Mouse (Mus musculus): ENCODE measurements around the gene Phospho1. TPM values are rescaled to one million over a fixed set of nuclear protein-coding genes. Genes with fewer than 3 reads are reported as not detected.

Phospho1 gene
- polyA plus RNA-seq, 1 experiment from 2014 or later: 4.6 TPM

DNA sequence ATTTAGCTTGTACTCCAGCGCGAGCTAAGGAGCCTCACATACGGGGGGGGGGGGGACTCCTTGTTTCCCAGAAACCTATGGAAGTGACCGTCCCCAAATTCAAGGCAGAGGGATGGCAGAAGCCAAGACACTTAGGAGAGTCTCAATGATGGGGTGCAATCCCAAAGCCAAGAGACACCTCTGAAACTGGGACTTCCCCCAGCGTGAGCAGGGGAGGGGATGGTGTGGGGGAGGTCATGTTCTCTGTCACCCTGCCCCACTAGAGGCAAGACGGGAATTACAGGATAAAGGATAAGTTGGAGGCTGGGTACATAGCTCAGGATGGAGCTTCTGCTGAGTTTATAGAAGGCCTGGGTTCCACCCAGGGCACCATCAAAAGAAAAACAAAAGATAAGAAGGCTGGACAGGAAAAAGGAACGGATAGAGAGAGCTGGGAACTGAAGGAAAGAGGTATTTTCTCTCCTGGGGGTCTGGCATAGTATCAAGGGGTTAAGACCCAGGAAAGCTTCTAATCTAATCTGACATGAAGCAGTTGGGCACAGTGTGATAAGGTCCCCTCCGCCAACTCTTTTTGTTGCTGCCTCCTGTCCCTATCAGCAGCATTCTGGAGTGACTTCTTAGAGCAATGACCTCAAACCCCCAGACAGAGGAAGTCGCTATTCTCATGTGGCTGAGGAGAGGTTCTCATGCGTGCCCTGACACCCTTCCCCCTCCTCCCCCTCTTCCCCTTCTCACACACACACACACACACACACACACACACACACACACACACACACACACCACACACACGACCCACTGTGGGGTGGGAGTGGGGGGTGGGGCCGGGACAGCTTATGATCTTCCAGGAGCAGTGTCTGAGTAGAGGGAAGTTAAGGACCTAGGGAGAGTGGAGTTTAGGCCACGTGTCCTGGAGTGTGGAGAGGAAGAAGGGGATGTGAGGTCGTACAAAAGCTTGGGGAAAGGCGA, 10.7 kb downstream of the Phospho1 start:
- peaks cover 48% of the 10 kb centered on the region for H3K4me1 ChIP-seq
- H3K27me3 ChIP-seq: peaks cover 75% of the 10 kb centered on the region
- WGBS: 14% methylated on average over 15 of the region's 15 CpGs
- no peak overlapping the region for H3K4me3 ChIP-seq
- H3K27ac ChIP-seq: no peak overlapping the region
- no peak overlapping the region for H3K9ac ChIP-seq
- H3K9me3 ChIP-seq: no peaks in the 10 kb centered on the region
- H3K36me3 ChIP-seq: no peaks in the 10 kb centered on the region
- H3K4me2 ChIP-seq: no peak overlapping the region
- no peak for ATAC-seq (ENCODE audit: insufficient number of reproducible peaks, insufficient read depth, low FRiP score, low TSS enrichment, low read depth)

DNA sequence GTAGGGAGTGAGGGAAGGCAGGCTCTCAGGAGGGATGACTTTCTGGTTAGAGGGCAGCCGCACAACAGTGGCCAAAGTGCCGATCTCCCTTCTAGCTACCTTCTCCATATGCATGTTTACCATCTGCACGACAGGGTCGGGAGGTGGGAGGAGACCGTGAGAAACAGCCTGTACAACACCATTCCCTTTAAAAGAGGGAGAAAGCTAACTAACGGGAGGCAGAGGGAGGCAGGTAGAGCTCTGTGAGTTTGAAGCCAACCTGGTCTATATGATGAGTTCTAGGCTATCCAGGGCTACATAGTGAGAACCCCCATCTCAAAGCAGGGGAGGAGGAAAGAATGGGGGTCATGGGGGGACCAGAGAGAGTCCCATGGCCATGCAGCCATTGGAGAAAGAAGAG, 11.5 kb downstream of the Phospho1 start:
- Histone ChIP-seq H3K4me2 (no peak overlapping the region), H3K4me3 (no peak overlapping the region), H3K9ac (no peak overlapping the region), H3K9me3 (no peaks in the 10 kb centered on the region), H3K27me3 (peaks cover 70% of the 10 kb centered on the region), H3K27ac (no peak overlapping the region), H3K4me1 (peaks cover 40% of the 10 kb centered on the region), H3K36me3 (no peaks in the 10 kb centered on the region)
- WGBS: 51% methylated on average over 6 of the region's 6 CpGs
- no peak for ATAC-seq (ENCODE audit: insufficient number of reproducible peaks, insufficient read depth, low FRiP score, low TSS enrichment, low read depth)

DNA sequence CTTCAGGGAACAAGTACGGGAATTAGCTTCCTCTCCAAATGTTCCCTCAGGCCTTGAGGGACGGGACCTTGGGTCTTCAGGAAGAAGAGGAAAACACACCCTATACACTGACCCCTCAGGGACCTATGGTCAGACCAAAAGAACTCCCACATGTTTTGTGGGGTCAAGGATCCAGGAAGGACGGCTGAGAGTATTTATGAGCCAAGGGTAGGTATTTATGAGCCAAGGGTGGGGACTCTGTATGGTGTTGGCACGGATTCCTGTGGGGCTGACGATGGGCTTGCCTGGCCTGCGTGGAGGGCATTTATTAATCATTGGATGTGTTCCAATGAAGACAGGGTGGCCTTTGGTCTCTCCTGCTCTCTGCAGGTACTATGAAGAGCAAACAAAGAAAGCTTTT, 12.1 kb downstream of the Phospho1 start:
- no peaks in the 10 kb centered on the region for H3K36me3 ChIP-seq
- 55% methylated on average over 6 of the region's 6 CpGs for WGBS

DNA sequence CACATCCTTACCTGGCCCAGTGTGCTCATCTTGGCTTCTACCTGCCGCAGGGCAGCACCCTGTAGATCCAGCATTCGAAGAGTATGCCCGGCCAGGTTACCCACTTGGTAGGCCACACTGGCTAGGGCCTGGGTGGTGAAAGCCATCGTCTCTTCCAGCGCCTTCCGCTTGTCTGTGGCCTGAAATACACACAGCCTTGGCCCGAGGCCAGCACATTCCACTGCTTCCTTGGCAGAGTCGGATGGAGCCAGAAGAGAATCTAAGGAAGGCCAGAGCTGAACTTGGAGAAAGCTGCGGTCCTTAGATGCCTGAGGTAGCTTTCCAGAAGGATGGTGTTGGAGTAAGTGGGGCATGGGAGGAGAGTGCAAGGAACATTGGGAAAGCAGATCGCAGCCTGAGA, 12.8 kb downstream of the Phospho1 start, which contains the start of gene Gngt2:
Gngt2 (plus strand) TSS at position 158 of the 400 bp plus-strand sequence.
- WGBS: 51% methylated on average over 10 of the region's 10 CpGs
- H3K27me3 ChIP-seq: peaks cover 70% of the 10 kb centered on the region

More for the DNA sequence above, 12.1 kb downstream of the Phospho1 start:
- peaks cover 34% of the 10 kb centered on the region for H3K4me1 ChIP-seq
- no peak overlapping the region for H3K27ac ChIP-seq
- no peak overlapping the region for H3K4me2 ChIP-seq
- no peak overlapping the region for H3K4me3 ChIP-seq
- ATAC-seq (ENCODE audit: insufficient number of reproducible peaks, insufficient read depth, low FRiP score, low TSS enrichment, low read depth): no peak
- H3K9ac ChIP-seq: no peak overlapping the region
- no peaks in the 10 kb centered on the region for H3K9me3 ChIP-seq
- peaks cover 70% of the 10 kb centered on the region for H3K27me3 ChIP-seq

DNA sequence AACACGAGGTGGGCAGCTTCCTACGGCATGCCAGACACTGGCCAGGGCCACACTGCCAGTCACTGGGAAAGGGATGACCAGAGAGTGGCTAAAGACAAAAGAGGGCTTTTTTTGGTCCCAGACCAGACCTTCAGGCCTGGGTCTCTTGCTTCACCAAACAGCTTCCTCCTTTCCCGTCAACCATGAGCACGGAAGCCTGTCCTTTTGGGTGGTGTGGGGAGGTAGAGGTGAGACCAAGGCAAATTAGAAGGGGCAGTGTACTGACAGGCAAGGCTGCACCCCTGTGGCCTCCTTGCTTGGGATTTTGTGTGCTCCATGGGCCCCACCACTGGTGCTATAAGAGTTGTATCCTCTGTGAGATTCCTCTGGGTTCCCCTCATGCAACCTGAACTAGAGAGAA, 14.3 kb downstream of the Phospho1 start:
- no peak overlapping the region for H3K27ac ChIP-seq
- H3K4me2 ChIP-seq: no peak overlapping the region
- no peaks in the 10 kb centered on the region for H3K9me3 ChIP-seq
- no peaks in the 10 kb centered on the region for H3K36me3 ChIP-seq
- no peak for ATAC-seq (ENCODE audit: insufficient number of reproducible peaks, insufficient read depth, low FRiP score, low TSS enrichment, low read depth)
- no peak overlapping the region for H3K9ac ChIP-seq
- peaks cover 61% of the 10 kb centered on the region for H3K27me3 ChIP-seq
- no peak overlapping the region for H3K4me3 ChIP-seq
- WGBS: 77% methylated on average over 4 of the region's 4 CpGs
- peaks cover 47% of the 10 kb centered on the region for H3K4me1 ChIP-seq

More for the DNA sequence above, 12.8 kb downstream of the Phospho1 start, which contains the start of gene Gngt2:
- Histone ChIP-seq H3K4me2 (no peak within 1 kb of the TSS; the same call in 1 of the 2 replicates), H3K4me3 (no peak within 1 kb of the TSS), H3K9ac (no peak within 1 kb of the TSS), H3K9me3 (no peaks in the 10 kb centered on the region), H3K36me3 (no peaks in the 10 kb centered on the region), H3K27ac (0 out of 2 replicates have a peak within 1 kb of the TSS, but pooled peaks have one; percentile 5), H3K4me1 (peaks cover 38% of the 10 kb centered on the region)
- ATAC-seq (ENCODE audit: insufficient number of reproducible peaks, insufficient read depth, low FRiP score, low TSS enrichment, low read depth): no peak

DNA sequence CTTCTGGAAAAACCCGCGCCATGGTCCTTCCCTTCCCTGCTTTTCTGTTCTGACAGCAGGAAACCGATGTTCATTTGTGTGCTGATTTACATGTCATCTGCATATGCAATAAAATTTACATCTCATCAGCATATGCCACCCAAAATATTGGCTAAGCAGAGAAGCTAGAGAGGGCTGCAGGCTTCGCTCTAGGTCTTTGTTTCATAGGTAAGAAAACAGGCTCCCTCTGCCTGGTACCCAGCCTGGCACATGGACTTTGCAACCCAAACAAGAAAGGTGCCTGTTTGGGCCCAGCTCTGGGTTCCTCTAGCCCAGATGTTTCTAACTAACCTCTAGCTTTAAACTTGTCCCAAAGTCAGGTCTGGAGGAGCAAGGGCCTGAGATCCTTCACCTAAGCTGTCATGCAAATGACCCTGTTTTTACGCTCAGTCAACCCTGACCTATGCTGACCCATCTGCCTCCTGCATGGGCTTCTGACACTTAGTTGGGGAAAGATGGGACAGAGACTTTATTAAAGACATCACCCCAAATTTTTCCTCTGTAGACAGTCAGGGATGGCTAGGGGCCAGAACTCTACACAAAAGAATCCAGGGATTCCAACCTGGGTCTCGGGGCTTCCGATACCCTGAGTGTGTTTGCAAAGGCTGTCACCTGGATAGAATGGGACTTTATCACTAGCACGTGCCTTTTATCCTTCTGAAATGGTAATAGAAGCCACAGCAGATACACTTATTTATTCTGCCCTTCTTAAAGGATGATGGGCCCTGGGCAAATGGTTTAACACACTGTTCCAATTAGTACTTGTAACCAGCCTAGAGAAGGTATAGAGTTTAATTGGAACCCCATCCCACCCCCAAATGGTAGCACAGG, 14.9 kb downstream of the Phospho1 start:
- H3K27me3 ChIP-seq: peaks cover 54% of the 10 kb centered on the region
- no peaks in the 10 kb centered on the region for H3K36me3 ChIP-seq
- H3K4me3 ChIP-seq: no peak overlapping the region
- ATAC-seq (ENCODE audit: insufficient number of reproducible peaks, insufficient read depth, low FRiP score, low TSS enrichment, low read depth): no peak
- no peak overlapping the region for H3K4me2 ChIP-seq
- WGBS: 71% methylated on average over 8 of the region's 8 CpGs
- H3K27ac ChIP-seq: no peak overlapping the region
- H3K9me3 ChIP-seq: no peaks in the 10 kb centered on the region
- peaks cover 42% of the 10 kb centered on the region for H3K4me1 ChIP-seq
- H3K9ac ChIP-seq: no peak overlapping the region

DNA sequence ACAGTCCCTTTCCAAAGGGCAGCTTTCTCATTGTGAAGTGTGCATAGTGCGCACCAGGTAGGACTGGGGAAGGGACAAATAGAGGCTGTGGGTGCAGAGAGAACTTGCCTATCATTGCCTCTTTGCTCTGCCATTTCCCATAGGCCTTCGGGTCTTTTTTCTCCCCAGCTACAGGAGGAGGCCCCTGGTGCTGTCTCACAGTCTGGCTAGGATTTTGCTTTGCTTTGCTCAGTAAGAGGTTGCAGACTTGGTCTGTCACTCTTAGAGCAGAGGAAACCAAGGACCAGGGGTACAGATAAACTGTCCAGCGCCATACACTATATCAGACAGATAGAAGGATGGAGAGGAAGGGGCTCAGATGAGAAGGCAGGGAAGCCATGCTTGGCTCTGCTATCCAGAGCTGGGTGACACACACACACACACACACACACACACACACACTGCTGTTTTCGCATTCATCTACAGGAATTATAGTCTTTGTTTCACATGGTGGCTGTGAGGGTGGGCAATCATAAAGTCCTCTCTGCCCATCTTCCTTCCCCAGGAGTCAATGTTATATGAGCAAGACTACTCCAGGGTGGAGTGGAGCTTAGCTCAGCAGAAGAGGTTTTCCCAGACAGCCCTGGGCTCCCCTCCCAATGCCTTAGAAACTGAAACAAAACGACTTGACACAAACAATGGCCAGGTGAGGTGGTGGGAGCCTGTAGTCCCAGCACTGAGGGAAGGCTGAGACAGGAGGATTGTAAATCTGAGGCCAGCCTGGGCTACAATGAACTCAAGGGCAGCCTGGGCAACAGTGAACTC, 16.6 kb downstream of the Phospho1 start:
- H3K9me3 ChIP-seq: no peaks in the 10 kb centered on the region
- no peak for ATAC-seq (ENCODE audit: insufficient number of reproducible peaks, insufficient read depth, low FRiP score, low TSS enrichment, low read depth)
- peak overlapping the region; percentile 19; the same call in 1 of the 2 replicates for H3K4me3 ChIP-seq
- H3K4me1 ChIP-seq: peaks cover 32% of the 10 kb centered on the region
- 77% methylated on average over 5 of the region's 5 CpGs for WGBS
- no peaks in the 10 kb centered on the region for H3K36me3 ChIP-seq
- H3K27ac ChIP-seq: peak overlapping the region; percentile 39; the same call in 1 of the 2 replicates
- peaks cover 44% of the 10 kb centered on the region for H3K27me3 ChIP-seq
- 0 out of 2 replicates have a peak overlapping the region, but pooled peaks have one; percentile 17 for H3K9ac ChIP-seq
- peak overlapping the region; percentile 32 for H3K4me2 ChIP-seq

DNA sequence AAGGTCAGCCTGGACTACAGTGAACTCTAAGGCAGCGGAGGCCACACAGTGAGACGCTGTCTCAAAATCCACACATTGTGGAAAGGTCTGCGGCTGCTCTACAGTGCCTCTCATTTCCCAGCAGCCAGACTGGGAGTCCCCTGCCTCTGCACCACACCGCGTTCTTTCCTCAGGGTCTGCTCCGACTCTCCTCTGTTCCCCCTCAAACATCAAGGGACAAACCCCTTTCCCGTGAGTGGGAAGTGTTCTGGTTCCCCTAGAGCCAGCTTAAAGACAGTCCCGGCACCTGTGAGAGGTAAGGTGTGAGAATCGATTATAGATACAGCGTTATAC, 17.2 kb downstream of the Phospho1 start:
- no peak for ATAC-seq (ENCODE audit: insufficient number of reproducible peaks, insufficient read depth, low FRiP score, low TSS enrichment, low read depth)
- H3K9ac ChIP-seq: 0 out of 2 replicates have a peak overlapping the region, but pooled peaks have one; percentile 17
- H3K9me3 ChIP-seq: no peaks in the 10 kb centered on the region
- peak overlapping the region; percentile 32 for H3K4me2 ChIP-seq
- H3K36me3 ChIP-seq: no peaks in the 10 kb centered on the region
- WGBS: 61% methylated on average over 10 of the region's 10 CpGs
- H3K27me3 ChIP-seq: peaks cover 38% of the 10 kb centered on the region
- peak overlapping the region; percentile 19 for H3K4me3 ChIP-seq
- H3K4me1 ChIP-seq: peaks cover 31% of the 10 kb centered on the region
- H3K27ac ChIP-seq: peak overlapping the region; percentile 39; the same call in 1 of the 2 replicates

DNA sequence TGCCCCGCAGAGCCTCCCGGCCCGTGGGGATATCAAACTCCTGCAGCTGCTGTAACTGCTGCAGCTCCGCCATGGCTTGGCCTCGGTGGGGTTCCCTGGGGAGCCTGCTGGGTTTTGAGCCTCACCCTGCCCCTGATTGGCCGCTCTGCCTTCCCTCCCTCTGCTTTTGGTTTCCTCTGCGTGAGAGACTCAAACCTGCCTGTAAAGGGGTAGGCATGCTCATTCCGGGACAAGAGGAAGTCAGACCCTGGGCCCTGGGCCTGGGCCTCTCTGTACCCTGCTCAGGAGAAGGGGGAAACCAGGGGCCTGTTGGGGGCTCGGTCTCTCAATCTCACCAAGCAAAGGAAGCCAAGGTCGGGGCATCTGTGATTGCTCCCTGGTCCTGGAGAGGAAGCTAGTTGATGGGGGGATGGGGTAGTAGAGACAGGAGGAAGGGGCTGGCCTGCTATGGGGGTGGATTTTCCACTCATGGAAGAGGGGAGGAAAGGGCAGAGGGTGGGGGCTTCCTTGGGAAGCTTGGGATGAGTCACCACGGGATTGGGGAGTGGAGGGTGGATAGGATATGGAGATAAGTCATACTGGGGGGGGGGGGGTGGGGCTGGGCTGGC, 17.9 kb downstream of the Phospho1 start, which contains the start of gene Abi3:
Abi3 (minus strand) TSS at position 403 of the 608 bp plus-strand sequence.
- Histone ChIP-seq H3K4me1 (peaks cover 24% of the 10 kb centered on the region), H3K27me3 (peaks cover 31% of the 10 kb centered on the region), H3K36me3 (no peaks in the 10 kb centered on the region), H3K27ac (peak within 1 kb of the TSS; percentile 39; the same call in 1 of the 2 replicates), H3K9me3 (no peaks in the 10 kb centered on the region), H3K4me2 (peak within 1 kb of the TSS; percentile 32), H3K9ac (0 out of 2 replicates have a peak within 1 kb of the TSS, but pooled peaks have one; percentile 17), H3K4me3 (peak within 1 kb of the TSS; percentile 19)
- WGBS: 10% methylated on average over 11 of the region's 11 CpGs
- no peak for ATAC-seq (ENCODE audit: insufficient number of reproducible peaks, insufficient read depth, low FRiP score, low TSS enrichment, low read depth)

DNA sequence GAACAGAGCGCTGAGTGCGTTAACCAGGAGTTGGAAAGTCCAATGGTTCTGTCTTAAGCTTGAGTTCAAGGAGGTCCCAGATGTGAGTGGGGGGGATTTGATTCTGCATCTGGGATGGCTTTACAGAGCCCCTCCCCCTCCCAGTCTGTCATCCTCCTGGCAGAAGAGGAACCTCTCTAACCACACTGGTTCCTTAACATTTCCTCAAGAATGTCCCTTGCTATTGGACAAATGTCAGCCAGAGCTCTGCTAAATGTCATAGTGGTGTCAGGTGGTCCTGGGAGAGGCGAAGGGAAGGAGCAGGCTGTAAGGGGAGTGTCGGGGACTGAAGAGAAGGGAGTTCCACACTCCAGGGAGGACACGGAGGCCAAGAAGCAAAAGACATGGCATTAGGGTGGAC, 18.7 kb downstream of the Phospho1 start:
- H3K9ac ChIP-seq: no peak overlapping the region
- ATAC-seq (ENCODE audit: insufficient number of reproducible peaks, insufficient read depth, low FRiP score, low TSS enrichment, low read depth): no peak
- peaks cover 28% of the 10 kb centered on the region for H3K27me3 ChIP-seq
- no peak overlapping the region; the same call in 1 of the 2 replicates for H3K27ac ChIP-seq
- H3K9me3 ChIP-seq: no peaks in the 10 kb centered on the region
- H3K4me1 ChIP-seq: peaks cover 19% of the 10 kb centered on the region
- H3K36me3 ChIP-seq: no peaks in the 10 kb centered on the region
- 71% methylated on average over 5 of the region's 5 CpGs for WGBS
- no peak overlapping the region for H3K4me2 ChIP-seq
- no peak overlapping the region for H3K4me3 ChIP-seq
